Mouse (Mus musculus) induced T-regulatory cell, adult 2 months (primary cell): ENCODE measurements around the gene Htra2.

ENCODE experiments used
- DNase-seq: peaks from one replicate; pipeline ENCODE4 v3.0.0-alpha.2; 2012; ENCODE audit warnings: low read depth

Gene Htra2

GRCm38 (mm10) chr6:83004309-83004708 lies 50.8 kb downstream of the Htra2 start:
- no peak for DNase-seq

- DNase-seq, result no peak
Measured at GRCm38 (mm10) chr6:83003850-83004249, 51.2 kb downstream of the Htra2 start.

- no peak for DNase-seq
Measured at GRCm38 (mm10) chr6:83003082-83003481, 52.0 kb downstream of the Htra2 start.
